8 mouse cellular contexts compared by ENCODE assay signal in the genomic region with DNA sequence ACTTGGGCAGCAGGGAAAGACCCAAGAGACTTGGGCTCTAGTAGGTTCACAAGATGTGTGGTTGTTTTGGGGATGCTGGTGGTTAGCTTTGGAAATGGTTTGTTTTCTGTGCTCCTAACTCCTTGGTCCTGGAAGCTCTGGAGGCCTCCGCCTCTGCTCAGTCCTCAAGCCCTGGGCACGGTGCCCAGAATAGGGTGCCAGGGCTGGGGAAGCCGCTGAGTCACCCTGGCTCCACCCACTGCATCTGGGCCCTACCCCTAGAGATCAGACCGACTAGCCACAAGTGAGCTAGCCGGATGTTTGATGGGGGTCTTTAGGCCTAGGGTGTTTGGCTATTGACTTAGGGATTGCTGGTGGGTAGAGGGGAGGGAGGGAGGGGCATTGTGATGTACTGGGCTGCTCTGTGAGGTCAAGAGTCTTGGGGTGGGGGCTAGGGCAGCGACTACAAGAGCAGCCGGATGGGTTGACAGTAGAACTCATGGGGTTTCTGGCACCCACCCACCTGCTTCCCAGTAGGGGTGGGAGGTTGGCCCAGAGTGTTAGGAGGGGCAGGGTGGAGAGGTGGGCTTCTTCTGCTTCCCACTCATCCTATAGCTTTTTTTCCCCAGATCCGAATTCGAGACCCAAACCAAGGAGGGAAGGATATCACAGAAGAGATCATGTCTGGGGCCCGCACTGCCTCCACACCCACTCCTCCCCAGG. TPM values are rescaled to one million over a fixed set of nuclear protein-coding genes. Genes with fewer than 3 reads are reported as not detected.
DNase-seq lines count a peak whose midpoint lies in the region; ATAC-seq and TF ChIP-seq lines count a peak whose summit lies in the region.

No protein-coding gene starts in this region.

- no peak for TF ChIP-seq POLR2A in embryonic fibroblast, embryonic 13.5 days (IDR thresholded peaks at IDR 0.05; ENCODE audit: low read depth, low read length)

- H3K4me2 ChIP-seq in heart, postnatal 0 days (ENCODE audit: low read depth, low read length): no peak overlapping the region

- H3K9me3 ChIP-seq in G1E (replicated peaks): no peaks in the 10 kb centered on the region
- no peaks in the 10 kb centered on the region for H3K9me3 ChIP-seq in heart, postnatal 0 days (replicated peaks; ENCODE audit: control insufficient read depth, low read length)

- ATAC-seq in G1E (ENCODE audit: extremely low read depth, insufficient number of reproducible peaks, low FRiP score, poor library complexity, severe bottlenecking): no peak
- peak; percentile 78 for ATAC-seq in heart, postnatal 0 days (ENCODE audit: insufficient read depth, low read depth)

- WGBS in heart, postnatal 0 days: 48% methylated on average over 10 of the region's 10 CpGs

- H3K27ac ChIP-seq in embryonic fibroblast, embryonic 13.5 days (ENCODE audit: insufficient read depth, low read length): peak overlapping the region; percentile 23; the same call in 1 of the 2 replicates
- peak overlapping the region; percentile 35; the same call in 1 of the 2 replicates for H3K27ac ChIP-seq in heart, postnatal 0 days (ENCODE audit: low read depth)

- TF ChIP-seq EP300 in heart, postnatal 0 days (IDR thresholded peaks at IDR 0.05; ENCODE audit: low read depth): no peak

- intact Hi-C loops in left cerebral cortex, postnatal 36 days (cut with DNase I): no loop called here

- peaks cover 77% of the 10 kb centered on the region for H3K4me1 ChIP-seq in G1E (ENCODE audit: insufficient read depth, low read depth, low read length)
- H3K4me1 ChIP-seq in embryonic fibroblast, embryonic 13.5 days (ENCODE audit: control insufficient read depth, insufficient read depth, low read length): peaks cover 14% of the 10 kb centered on the region
- peaks cover 26% of the 10 kb centered on the region for H3K4me1 ChIP-seq in heart, postnatal 0 days (ENCODE audit: control insufficient read depth, insufficient read depth)

- peak overlapping the region; percentile 27; the same call in 1 of the 2 replicates for H3K4me3 ChIP-seq in G1E (ENCODE audit: low read depth, low read length)
- no peak overlapping the region for H3K4me3 ChIP-seq in embryonic fibroblast, embryonic 13.5 days (ENCODE audit: insufficient read depth, low read length)
- H3K4me3 ChIP-seq in heart, postnatal 0 days (ENCODE audit: low read depth, low read length): no peak overlapping the region

- no peaks in the 10 kb centered on the region for H3K27me3 ChIP-seq in G1E (ENCODE audit: insufficient read depth, low read length)
- no peaks in the 10 kb centered on the region for H3K27me3 ChIP-seq in heart, postnatal 0 days (ENCODE audit: control insufficient read depth, insufficient read depth, low read length)

- H3K36me3 ChIP-seq in G1E (replicated peaks): peaks cover 97% of the 10 kb centered on the region
- peaks cover 86% of the 10 kb centered on the region for H3K36me3 ChIP-seq in heart, postnatal 0 days (replicated peaks; ENCODE audit: control insufficient read depth, insufficient read depth, low read length)

- no peak overlapping the region for H3K9ac ChIP-seq in heart, postnatal 0 days (replicated peaks; ENCODE audit: low read depth, low read length)

- TF ChIP-seq CTCF in G1E (IDR thresholded peaks at IDR 0.05; ENCODE audit: low read depth, low read length): no peak
- no peak for TF ChIP-seq CTCF in embryonic fibroblast, embryonic 13.5 days (IDR thresholded peaks at IDR 0.05; ENCODE audit: borderline replicate concordance, insufficient read depth, low read length)
- TF ChIP-seq CTCF in heart, postnatal 0 days (IDR thresholded peaks at IDR 0.05; ENCODE audit: low read depth): no peak

- peak; percentile 83 for DNase-seq in G1E (ENCODE audit: low spot score)
- DNase-seq in adrenal gland, adult 18-20 months (ENCODE audit: low spot score in 2 of 2): peak; percentile 84 to 90
- peak; percentile 67 for DNase-seq in heart, postnatal 0 days (ENCODE audit: low spot score)
- peak; percentile 73 to 76 for DNase-seq in left cerebral cortex, postnatal 36 days (ENCODE audit: low spot score in 2 of 2)
- DNase-seq in right cerebral cortex, adult 18-20 months: peak; percentile 87
- DNase-seq in embryo, embryonic 10.5 days (ENCODE audit: low spot score): no peak
- DNase-seq in thymus, postnatal 4 days: no peak

RNA-seq across cellular contexts. Expression of a gene that starts 10.0 kb away (rescaled TPM):
- total RNA-seq in G1E (2014; fragmentation: Nextera tagmentation): 325 and 411 TPM in 2 replicates
- total RNA-seq in G1E (2017): 257 and 270 TPM in 2 replicates
- 957 and 1,213 TPM in 2 replicates for polyA plus RNA-seq in G1E (2012)
- total RNA-seq in adrenal gland, adult 18-20 months (2021): 100 to 1,000 TPM; 358 to 386 TPM
- polyA plus RNA-seq in embryonic fibroblast, embryonic 13.5 days (2011; ENCODE audit: insufficient read length, low read depth, missing spikeins): 337 and 421 TPM in 2 replicates
- total RNA-seq in heart, postnatal 0 days (2014; rRNA removed; ENCODE audit: low replicate concordance): 296 and 335 TPM in 2 replicates
- polyA plus RNA-seq in heart, postnatal 0 days (2015; fragmentation: Nextera tagmentation; extraction: Ambion mirVana): 69.5 and 74.6 TPM in 2 replicates
- total RNA-seq in left cerebral cortex, postnatal 36 days (2021): 100 to 1,000 TPM; 281 to 286 TPM

RNA-seq across cellular contexts. Expression of a gene that starts 14.9 kb away (rescaled TPM):
- total RNA-seq in G1E (2014; fragmentation: Nextera tagmentation): 3.1 and 3.9 TPM in 2 replicates
- 1.2 and 2.6 TPM in 2 replicates for total RNA-seq in G1E (2017)
- polyA plus RNA-seq in G1E (2012): 9.5 and 10.1 TPM in 2 replicates
- total RNA-seq in adrenal gland, adult 18-20 months (2021): 10 to 100 TPM; 11.7 to 16.1 TPM
- 7.7 and 9.9 TPM in 2 replicates for polyA plus RNA-seq in embryonic fibroblast, embryonic 13.5 days (2011; ENCODE audit: insufficient read length, low read depth, missing spikeins)
- total RNA-seq in heart, postnatal 0 days (2014; rRNA removed; ENCODE audit: low replicate concordance): 24.8 and 25.5 TPM in 2 replicates
- polyA plus RNA-seq in heart, postnatal 0 days (2015; fragmentation: Nextera tagmentation; extraction: Ambion mirVana): 8.7 and 8.8 TPM in 2 replicates
- total RNA-seq in left cerebral cortex, postnatal 36 days (2021): 100 to 1,000 TPM; 303 to 372 TPM

RNA-seq across cellular contexts. Expression of a gene that starts 26.7 kb away (rescaled TPM):
- total RNA-seq in G1E (2014; fragmentation: Nextera tagmentation) (175 and 205 TPM in 2 replicates), G1E (2017) (246 and 273 TPM in 2 replicates)
- 349 and 352 TPM in 2 replicates for polyA plus RNA-seq in G1E (2012)
- total RNA-seq in adrenal gland, adult 18-20 months (2021): 100 to 1,000 TPM; 265 to 268 TPM
- 211 and 217 TPM in 2 replicates for polyA plus RNA-seq in embryonic fibroblast, embryonic 13.5 days (2011; ENCODE audit: insufficient read length, low read depth, missing spikeins)
- total RNA-seq in heart, postnatal 0 days (2014; rRNA removed; ENCODE audit: low replicate concordance): 156 and 158 TPM in 2 replicates
- 198 and 206 TPM in 2 replicates for polyA plus RNA-seq in heart, postnatal 0 days (2015; fragmentation: Nextera tagmentation; extraction: Ambion mirVana)
- total RNA-seq in left cerebral cortex, postnatal 36 days (2021): 100 to 1,000 TPM; 214 to 240 TPM

RNA-seq across cellular contexts. Expression of a gene that starts 39.3 kb away (rescaled TPM):
- 17.5 and 22.7 TPM in 2 replicates for total RNA-seq in G1E (2014; fragmentation: Nextera tagmentation)
- total RNA-seq in G1E (2017): 95.7 and 97.6 TPM in 2 replicates
- polyA plus RNA-seq in G1E (2012): 3.3 and 6.1 TPM in 2 replicates
- 10 to 100 TPM; 28.0 to 37.1 TPM for total RNA-seq in adrenal gland, adult 18-20 months (2021)
- 36.5 and 38.8 TPM in 2 replicates for polyA plus RNA-seq in embryonic fibroblast, embryonic 13.5 days (2011; ENCODE audit: insufficient read length, low read depth, missing spikeins)
- total RNA-seq in heart, postnatal 0 days (2014; rRNA removed; ENCODE audit: low replicate concordance): 8.6 and 27.9 TPM in 2 replicates
- polyA plus RNA-seq in heart, postnatal 0 days (2015; fragmentation: Nextera tagmentation; extraction: Ambion mirVana): 33.7 and 35.7 TPM in 2 replicates
- total RNA-seq in left cerebral cortex, postnatal 36 days (2021): 10 to 100 TPM; 21.7 to 25.5 TPM

RNA-seq across cellular contexts. Expression of a gene that starts 39.4 kb away (rescaled TPM):
- total RNA-seq in G1E (2014; fragmentation: Nextera tagmentation) (25.8 and 26.7 TPM in 2 replicates), G1E (2017) (16.4 and 23.3 TPM in 2 replicates)
- 32.6 and 55.5 TPM in 2 replicates for polyA plus RNA-seq in G1E (2012)
- 10 to 100 TPM; 16.8 to 52.6 TPM for total RNA-seq in adrenal gland, adult 18-20 months (2021)
- 7.0 and 7.9 TPM in 2 replicates for polyA plus RNA-seq in embryonic fibroblast, embryonic 13.5 days (2011; ENCODE audit: insufficient read length, low read depth, missing spikeins)
- total RNA-seq in heart, postnatal 0 days (2014; rRNA removed; ENCODE audit: low replicate concordance): 4.6 and 16.9 TPM in 2 replicates
- 1.4 and 1.9 TPM in 2 replicates for polyA plus RNA-seq in heart, postnatal 0 days (2015; fragmentation: Nextera tagmentation; extraction: Ambion mirVana)
- 10 to 100 TPM; 59.1 to 72.2 TPM for total RNA-seq in left cerebral cortex, postnatal 36 days (2021)

Comparison
In these comparisons a context has a peak if more than half of its experiments do, and no peak if none do; other contexts are left out.
1. DNase-seq: peak in G1E (single experiment), adrenal gland, adult 18-20 months (2 of 2), heart, postnatal 0 days (single experiment), left cerebral cortex, postnatal 36 days (2 of 2) and right cerebral cortex, adult 18-20 months (single experiment); none in embryo, embryonic 10.5 days (single experiment) and thymus, postnatal 4 days (single experiment).
2. RNA of a gene that starts 14.9 kb away (total RNA-seq): 303 to 372 TPM in left cerebral cortex, postnatal 36 days; 24.8 to 25.5 TPM in heart, postnatal 0 days, 11.7 to 16.1 TPM in adrenal gland, adult 18-20 months and 1.2 to 3.9 TPM in G1E; every median in the first group is over 10 times any median in the second.